Mouse (Mus musculus) ES-E14 (cell line): ENCODE results near the gene Rpusd3. TPM values are rescaled to one million over a fixed set of nuclear protein-coding genes. Genes with fewer than 3 reads are reported as not detected.
A peak's percentile ranks its signal among the peaks of the same experiment; 100 is the strongest.

ENCODE experiments used
- DNase-seq: peaks from one replicate; pipeline ENCODE4 v3.0.0-alpha.2; 2013; ENCODE audit warnings: low read depth, low spot score
- H3K27ac ChIP-seq: 2 replicates; pipeline ENCODE4 v1.5.1; 2012; ENCODE audit warnings: low read depth, mild to moderate bottlenecking, low read length, moderate library complexity, mixed read lengths; ENCODE audit not compliant: poor library complexity, insufficient read depth, severe bottlenecking
- H3K36me3 ChIP-seq: 2 replicates; pipeline ENCODE4 v1.6.1; 2012; ENCODE audit warnings: mild to moderate bottlenecking, low read length, moderate library complexity, mixed read lengths; ENCODE audit not compliant: control insufficient read depth, poor library complexity, insufficient read depth, severe bottlenecking
- H3K4me1 ChIP-seq, 2 experiments: fragments of 150-350 bp in 1 of 2; sonication (generic) in 1 of 2; 2 replicates each; pipeline ENCODE4 v1.6.1; 2012; ENCODE audit warnings: low read length in 2 of 2, mild to moderate bottlenecking in 1 of 2, mixed read lengths in 1 of 2; ENCODE audit not compliant: control insufficient read depth in 2 of 2, insufficient read depth in 2 of 2, poor library complexity in 1 of 2
- H3K4me3 ChIP-seq, 2 experiments: fragments of 150-350 bp in 1 of 2; sonication (generic) in 1 of 2; 2 replicates each; pipeline ENCODE4 v1.5.1; 2012; ENCODE audit warnings: low read length in 2 of 2, low read depth in 1 of 2, mild to moderate bottlenecking in 1 of 2, mixed read lengths in 1 of 2; ENCODE audit not compliant: insufficient read depth in 1 of 2, poor library complexity in 1 of 2, severe bottlenecking in 1 of 2
- H3K9ac ChIP-seq: 2 replicates; pipeline ENCODE4 v1.6.1; 2012; ENCODE audit warnings: low read depth, mild to moderate bottlenecking, low read length, mixed read lengths; ENCODE audit not compliant: poor library complexity, insufficient read depth, severe bottlenecking
- H3K9me3 ChIP-seq: fragments of 150-350 bp; sonication (generic); 2 replicates; pipeline ENCODE4 v1.6.1; 2012; ENCODE audit warnings: low read depth, mild to moderate bottlenecking, low read length; ENCODE audit not compliant: control insufficient read depth, insufficient read depth
- CHD2 ChIP-seq: IDR thresholded peaks from 2 replicates; pipeline ENCODE4 v1.6.1; 2014; ENCODE audit warnings: mild to moderate bottlenecking, low read depth, low read length, inconsistent platforms
- HCFC1 ChIP-seq: IDR thresholded peaks from 2 replicates; pipeline ENCODE4 v1.6.1; 2012; ENCODE audit warnings: low read length, inconsistent platforms, borderline replicate concordance; ENCODE audit not compliant: insufficient read depth
- MAFK ChIP-seq: IDR thresholded peaks from 2 replicates; pipeline ENCODE4 v1.6.1; 2014; ENCODE audit warnings: mild to moderate bottlenecking, low read depth, low read length, inconsistent platforms; ENCODE audit not compliant: insufficient read depth
- ZC3H11A ChIP-seq: IDR thresholded peaks from 2 replicates; pipeline ENCODE4 v1.6.1; 2012; ENCODE audit warnings: low read depth, mild to moderate bottlenecking, inconsistent platforms, low read length, borderline replicate concordance
- ZNF384 ChIP-seq: IDR thresholded peaks from 2 replicates; pipeline ENCODE4 v1.6.1; 2012; ENCODE audit warnings: low read depth, low read length, inconsistent platforms
- in situ Hi-C, 2 experiments: fragments of 600-800 bp; cut with MboI; formaldehyde crosslinking; loops; one replicate each; pipeline ENCODE4 v1.15.1; 2025; ENCODE audit warnings: low sequenced_read_pairs in 2 of 2, inconsistent platforms in 1 of 2; ENCODE audit not compliant: unreplicated experiment in 2 of 2
- total RNA-seq: library from RNA; depleted of rRNA; stranded (reverse); fragments of 300-350 nt; gene quantifications from 2 replicates; pipeline ENCODE4 v1.2.3, GENCODE M21; 2012

Rpusd3 gene
- total RNA-seq, 1 experiment: 34.5 TPM

DNA sequence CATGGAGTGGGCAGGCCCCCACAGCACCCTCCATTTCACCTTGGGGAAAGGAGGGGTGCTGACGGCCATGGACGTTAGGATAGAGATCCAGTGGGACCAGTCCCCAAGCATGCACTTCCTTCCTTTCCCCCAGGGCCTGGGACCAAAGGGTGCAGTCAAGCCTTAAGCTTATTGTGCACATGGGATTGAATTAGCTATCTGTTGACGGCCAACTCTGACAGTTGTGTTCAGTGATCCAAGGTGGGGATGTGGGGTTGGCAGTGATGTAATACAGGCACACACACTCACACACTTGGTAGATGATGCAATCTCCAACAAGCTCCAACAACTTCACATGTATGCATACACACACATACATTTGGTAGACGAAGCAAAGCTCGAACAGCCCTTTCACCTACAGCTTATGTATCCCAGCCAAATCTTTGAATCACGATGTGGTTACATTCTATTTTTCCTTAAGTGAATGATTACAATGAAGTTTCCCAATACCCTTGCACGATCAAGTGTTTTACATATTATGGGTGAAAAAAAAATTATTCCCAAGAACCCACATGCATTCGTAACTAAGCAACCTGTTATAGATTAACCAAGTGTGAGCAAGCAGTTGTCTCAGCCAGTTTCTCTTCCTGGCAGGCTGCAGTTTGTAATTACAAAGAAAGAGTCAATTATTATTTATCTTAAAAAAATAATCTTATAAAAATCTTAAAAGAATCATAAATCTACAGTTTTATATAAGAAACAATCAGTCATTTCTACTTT is 25.2 kb upstream of the Rpusd3 start:
- H3K9ac ChIP-seq: no peak overlapping the region
- H3K4me1 ChIP-seq: peaks cover 0 to 2% of the 10 kb centered on the region in 2 experiments; a peak in 1 of 4 replicates
- H3K36me3 ChIP-seq: peaks cover 19% of the 10 kb centered on the region
- in situ Hi-C loops: no loop called here
- no peak overlapping the region for H3K27ac ChIP-seq
- no peaks in the 10 kb centered on the region for H3K9me3 ChIP-seq
- no peak overlapping the region for H3K4me3 ChIP-seq
- DNase-seq: no peak
- TF ChIP-seq ZC3H11A (no peak), HCFC1 (no peak), MAFK (no peak), ZNF384 (no peak), CHD2 (no peak)

- peak overlapping the region; percentile 87 to 92 for H3K4me3 ChIP-seq
- peak overlapping the region; percentile 51; the same call in 1 of the 2 replicates for H3K27ac ChIP-seq
- TF ChIP-seq MAFK: no peak
- no peak for TF ChIP-seq ZC3H11A
- TF ChIP-seq ZNF384: no peak
- TF ChIP-seq CHD2: no peak
- no peak for TF ChIP-seq HCFC1
Observed at GRCm38 (mm10) chr6:113443091-113443490, 24.0 kb upstream of the Rpusd3 start.

DNA sequence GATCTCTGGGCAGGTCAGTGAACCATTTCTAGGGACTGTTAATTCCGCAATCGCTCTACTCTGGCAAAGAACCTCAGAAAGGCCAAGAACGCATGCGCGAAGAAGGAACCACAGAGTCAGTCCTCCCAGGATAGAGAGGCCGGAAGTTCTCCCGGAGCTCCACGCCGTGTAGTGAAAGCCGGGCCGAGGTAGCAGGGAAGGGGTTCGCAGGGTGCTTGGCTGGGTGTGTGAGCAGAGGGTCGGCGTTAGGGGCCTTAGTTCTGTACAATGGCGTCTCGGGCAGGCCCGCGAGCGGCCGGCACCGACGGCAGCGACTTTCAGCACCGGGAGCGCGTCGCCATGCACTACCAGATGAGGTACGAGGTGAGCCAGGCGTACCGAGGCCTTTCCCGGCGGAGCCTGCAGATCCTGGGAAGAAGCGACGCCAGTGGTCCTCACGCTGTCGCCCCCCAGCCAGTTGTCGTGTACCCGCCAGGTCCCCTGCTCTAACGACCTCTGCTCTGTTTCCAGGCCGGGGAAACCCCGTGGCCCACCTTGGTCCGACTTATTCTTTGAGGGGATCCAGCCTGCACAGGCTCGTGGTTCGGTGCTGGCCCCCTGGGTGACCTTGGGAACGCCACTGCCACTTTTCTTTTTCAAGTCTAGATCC is 23.4 kb upstream of the Rpusd3 start, which contains the start of gene Jagn1:
Jagn1 (plus strand) TSS at position 128 of the 649 bp plus-strand sequence.
- no peak for TF ChIP-seq CHD2
- TF ChIP-seq ZNF384: no peak
- TF ChIP-seq MAFK: no peak
- no peak for TF ChIP-seq ZC3H11A
- TF ChIP-seq HCFC1: peak; percentile 70
- peaks cover 13% of the 10 kb centered on the region for H3K36me3 ChIP-seq
- H3K9me3 ChIP-seq: no peaks in the 10 kb centered on the region
- in situ Hi-C loops: no loop called here
- DNase-seq: peak; percentile 95
- peak within 1 kb of the TSS; percentile 51; the same call in 1 of the 2 replicates for H3K27ac ChIP-seq
- H3K4me3 ChIP-seq: peak within 1 kb of the TSS; percentile 87 to 92
- H3K9ac ChIP-seq: peak within 1 kb of the TSS; percentile 92
- H3K4me1 ChIP-seq: peaks cover 0 to 2% of the 10 kb centered on the region in 2 experiments; a peak in 1 of 4 replicates

More at GRCm38 (mm10) chr6:113443091-113443490, 24.0 kb upstream of the Rpusd3 start:
- peak; percentile 59 for DNase-seq
- in situ Hi-C loops: no loop called here
- peaks cover 16% of the 10 kb centered on the region for H3K36me3 ChIP-seq
- H3K9ac ChIP-seq: peak overlapping the region; percentile 92
- peaks cover 0 to 2% of the 10 kb centered on the region in 2 experiments; a peak in 1 of 4 replicates for H3K4me1 ChIP-seq
- H3K9me3 ChIP-seq: no peaks in the 10 kb centered on the region

GRCm38 (mm10) chr6:113442087-113442441 is 22.9 kb upstream of the Rpusd3 start:
- Histone ChIP-seq H3K9ac (peak overlapping the region; percentile 57; the same call in 1 of the 2 replicates), H3K4me1 (peaks cover 0 to 2% of the 10 kb centered on the region in 2 experiments; a peak in 1 of 4 replicates), H3K9me3 (no peaks in the 10 kb centered on the region), H3K27ac (no peak overlapping the region), H3K36me3 (peaks cover 8% of the 10 kb centered on the region), H3K4me3 (peak overlapping the region; percentile 17 to 87; a peak in 3 of 4 replicates)
- no peak for DNase-seq
- TF ChIP-seq CHD2: no peak
- TF ChIP-seq ZNF384: no peak
- TF ChIP-seq ZC3H11A: no peak
- TF ChIP-seq HCFC1: no peak
- TF ChIP-seq MAFK: no peak
- in situ Hi-C loops: no loop called here
